Mouse (Mus musculus) right cerebral cortex, adult 18-20 months (tissue): ENCODE data around the gene Zfp750.

ENCODE experiments used
- DNase-seq: peaks from one replicate; pipeline ENCODE4 v3.0.0; 2022; ENCODE audit warnings: mixed read lengths

The Zfp750 gene

GRCm38 (mm10) chr11:121519131-121519530 is at the start of gene Zfp750:
Zfp750 (minus strand) TSS chr11:121519333.
- DNase-seq: peak; percentile 40

GRCm38 (mm10) chr11:121564265-121564664 is 45.1 kb upstream of the Zfp750 start:
- no peak for DNase-seq

GRCm38 (mm10) chr11:121563312-121563711 is 44.2 kb upstream of the Zfp750 start:
- DNase-seq: no peak

- no peak for DNase-seq
Observed at GRCm38 (mm10) chr11:121560294-121560663, 41.1 kb upstream of the Zfp750 start.

GRCm38 (mm10) chr11:121559527-121560293 is 40.6 kb upstream of the Zfp750 start:
- DNase-seq: no peak

- DNase-seq: no peak
Observed at GRCm38 (mm10) chr11:121558522-121558921, 39.4 kb upstream of the Zfp750 start.

GRCm38 (mm10) chr11:121557946-121558345 is 38.8 kb upstream of the Zfp750 start:
- no peak for DNase-seq

- no peak for DNase-seq
Observed at GRCm38 (mm10) chr11:121556727-121557126, 37.6 kb upstream of the Zfp750 start.

- DNase-seq: no peak
Observed at GRCm38 (mm10) chr11:121553458-121553857, 34.3 kb upstream of the Zfp750 start.

GRCm38 (mm10) chr11:121552846-121553457 is 33.8 kb upstream of the Zfp750 start:
- DNase-seq: no peak

GRCm38 (mm10) chr11:121552167-121552566 is 33.0 kb upstream of the Zfp750 start:
- no peak for DNase-seq

- no peak for DNase-seq
Observed at GRCm38 (mm10) chr11:121551206-121551799, 32.2 kb upstream of the Zfp750 start.

GRCm38 (mm10) chr11:121549843-121550647 is 30.9 kb upstream of the Zfp750 start:
- no peak for DNase-seq

- DNase-seq: peak; percentile 58
Observed at GRCm38 (mm10) chr11:121548996-121549842, 30.1 kb upstream of the Zfp750 start.

- DNase-seq: no peak
Observed at GRCm38 (mm10) chr11:121547925-121548324, 28.8 kb upstream of the Zfp750 start.

GRCm38 (mm10) chr11:121547234-121547633 is 28.1 kb upstream of the Zfp750 start:
- no peak for DNase-seq

- no peak for DNase-seq
Observed at GRCm38 (mm10) chr11:121545398-121546034, 26.4 kb upstream of the Zfp750 start.

GRCm38 (mm10) chr11:121544755-121545397 is 25.7 kb upstream of the Zfp750 start:
- DNase-seq: no peak

GRCm38 (mm10) chr11:121543922-121544321 is 24.8 kb upstream of the Zfp750 start:
- DNase-seq: peak; percentile 22

- no peak for DNase-seq
Observed at GRCm38 (mm10) chr11:121543287-121543856, 24.2 kb upstream of the Zfp750 start.

GRCm38 (mm10) chr11:121542471-121542870 is 23.3 kb upstream of the Zfp750 start:
- DNase-seq: no peak
